Mouse (Mus musculus): Measurements from ENCODE around the gene Zfp949. TPM values are rescaled to one million over a fixed set of nuclear protein-coding genes. Genes with fewer than 3 reads are reported as not detected.
"Not testable (repeated sequence)": the region's sequence is repeated elsewhere in the genome, so short reads cannot be mapped to it uniquely, and the experiment has no call there.

The Zfp949 gene
- polyA plus RNA-seq, 1 experiment, result 11.5 TPM

- H3K9ac ChIP-seq (ENCODE audit: low read depth, poor library complexity, severe bottlenecking); H3K27ac ChIP-seq (ENCODE audit: insufficient read depth, low read length); H3K9me3 ChIP-seq (replicated peaks; ENCODE audit: control insufficient read depth, insufficient read depth, low read length, poor library complexity, severe bottlenecking); H3K4me1 ChIP-seq (ENCODE audit: control insufficient read depth, insufficient read depth, low read length); H3K27me3 ChIP-seq (ENCODE audit: control insufficient read depth, insufficient read depth, low read length, poor library complexity, severe bottlenecking); H3K4me3 ChIP-seq (ENCODE audit: low read depth, low read length); H3K36me3 ChIP-seq (ENCODE audit: control insufficient read depth, insufficient read depth, low read length, poor library complexity, severe bottlenecking): not testable (repeated sequence)
Measured at GRCm38 (mm10) chr9:88593708-88594107, 45.9 kb downstream of the Zfp949 start.

DNA sequence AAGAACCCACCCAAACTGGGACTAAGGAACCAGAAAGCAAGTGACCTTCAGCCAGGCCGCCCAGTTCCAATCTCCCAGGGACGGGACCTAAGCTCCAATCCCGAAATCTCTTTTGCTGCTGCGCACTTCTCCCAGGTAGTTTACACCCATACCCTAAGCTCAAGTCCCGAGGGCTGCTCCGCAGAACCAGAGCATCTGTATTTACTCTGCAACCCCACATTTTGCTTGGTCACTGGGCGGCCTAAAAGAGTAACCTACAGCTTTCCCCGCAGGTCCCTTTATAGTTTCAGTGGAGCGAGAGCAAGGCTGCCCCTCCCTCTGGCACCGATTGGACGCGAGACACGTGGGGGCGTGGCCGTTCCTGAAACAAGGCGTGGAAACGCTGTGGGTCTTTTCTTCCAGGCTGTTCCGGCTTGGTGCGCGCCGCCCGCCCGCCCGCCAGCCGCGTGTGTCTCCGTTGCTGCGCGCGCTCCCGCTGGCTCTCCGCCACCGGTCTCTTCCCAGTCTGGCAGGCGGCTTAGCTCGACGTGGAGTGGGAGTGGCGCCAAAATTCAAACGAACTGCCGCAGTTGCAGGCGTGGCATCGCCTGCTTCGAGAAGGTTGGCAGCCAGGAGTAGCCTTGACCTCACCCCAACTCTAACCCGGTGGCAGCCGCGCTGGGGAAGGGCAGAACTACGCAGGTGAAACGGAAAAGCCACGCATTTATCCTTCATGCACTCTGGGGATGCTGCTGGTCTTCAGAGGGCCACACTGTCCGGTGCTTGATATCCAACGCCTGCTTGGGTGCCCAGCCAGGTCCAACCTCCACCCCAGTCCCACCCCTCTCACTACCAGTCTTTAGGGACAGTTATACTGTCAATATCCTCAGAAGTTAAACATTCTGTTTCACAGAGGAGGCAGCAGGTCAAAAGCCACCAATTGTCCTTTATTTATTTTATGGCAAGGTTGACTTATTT is 51.7 kb downstream of the Zfp949 start:
- H3K27me3 ChIP-seq (ENCODE audit: control insufficient read depth, insufficient read depth, low read length, poor library complexity, severe bottlenecking); H3K4me1 ChIP-seq (ENCODE audit: control insufficient read depth, insufficient read depth, low read length); H3K9me3 ChIP-seq (replicated peaks; ENCODE audit: control insufficient read depth, insufficient read depth, low read length, poor library complexity, severe bottlenecking); H3K27ac ChIP-seq (ENCODE audit: insufficient read depth, low read length); H3K36me3 ChIP-seq (ENCODE audit: control insufficient read depth, insufficient read depth, low read length, poor library complexity, severe bottlenecking): not testable (repeated sequence)
- H3K9ac ChIP-seq (ENCODE audit: low read depth, poor library complexity, severe bottlenecking), result peak overlapping the region; percentile 21
- peak overlapping the region; percentile 86 for H3K4me3 ChIP-seq (ENCODE audit: low read depth, low read length)

Other genes starting within 250 kb of the Zfp949 start
- gene Nt5e, start 220.8 kb upstream of the Zfp949 start, polyA plus RNA-seq (2011; ENCODE audit: insufficient read depth, insufficient read length, low read depth, missing spikeins), result 14.0 and 15.0 TPM in 2 replicates
- gene Snx14, start 109.1 kb upstream of the Zfp949 start, polyA plus RNA-seq (2011; ENCODE audit: insufficient read depth, insufficient read length, low read depth, missing spikeins), result 29.7 and 31.4 TPM in 2 replicates
- 6.0 and 6.4 TPM in 2 replicates for gene Gm20537, start 91.4 kb upstream of the Zfp949 start, polyA plus RNA-seq (2011; ENCODE audit: insufficient read depth, insufficient read length, low read depth, missing spikeins)
- 314 and 327 TPM in 2 replicates for gene Syncrip, start 65.4 kb upstream of the Zfp949 start, polyA plus RNA-seq (2011; ENCODE audit: insufficient read depth, insufficient read length, low read depth, missing spikeins)
- not detected in 2 replicates for gene Trim43a, start 32.9 kb downstream of the Zfp949 start, polyA plus RNA-seq (2011; ENCODE audit: insufficient read depth, insufficient read length, low read depth, missing spikeins)
- gene Mthfsl, start 172.3 kb downstream of the Zfp949 start, polyA plus RNA-seq (2011; ENCODE audit: insufficient read depth, insufficient read length, low read depth, missing spikeins), result 6.0 and 10.4 TPM in 2 replicates
- not detected in 2 replicates for gene Bcl2a1d, start 183.9 kb downstream of the Zfp949 start, polyA plus RNA-seq (2011; ENCODE audit: insufficient read depth, insufficient read length, low read depth, missing spikeins)

Measured in ES-Bruce4 (cell line).